Mouse (Mus musculus): ENCODE measurements around the gene Dgkd. TPM values are rescaled to one million over a fixed set of nuclear protein-coding genes. Genes with fewer than 3 reads are reported as not detected.
A peak's percentile ranks its signal among the peaks of the same experiment; 100 is the strongest.
"Not testable (repeated sequence)": the region's sequence is repeated elsewhere in the genome, so short reads cannot be mapped to it uniquely, and the experiment has no call there.

Dgkd gene
- total RNA-seq (2021), result 10 to 100 TPM; 56.9 to 62.1 TPM

- DNase-seq, result peak; percentile 79 to 83
- intact Hi-C loops (cut with DNase I), result loop anchor here (1.0 to 2.0 kb wide), 3 partner anchors 48 to 69 kb away; no protein-coding TSS in a partner anchor
Measured at GRCm38 (mm10) chr1:87852892-87853600, at the start of gene Dgkd. Dgkd (plus strand) TSS chr1:87853287.

GRCm38 (mm10) chr1:87803576-87803975 lies 49.5 kb upstream of the Dgkd start, which contains the start of gene Sag:
Sag (plus strand) TSS chr1:87803680.
- DNase-seq, result no peak
- intact Hi-C loops (cut with DNase I), result no loop called here

GRCm38 (mm10) chr1:87807751-87808150 lies 45.3 kb upstream of the Dgkd start:
- intact Hi-C loops (cut with DNase I), result no loop called here

GRCm38 (mm10) chr1:87811391-87811790 lies 41.7 kb upstream of the Dgkd start:
- no peak for DNase-seq
- intact Hi-C loops (cut with DNase I), result no loop called here

More at GRCm38 (mm10) chr1:87807751-87808150, 45.3 kb upstream of the Dgkd start:
- DNase-seq, result no peak

- DNase-seq, result no peak
- intact Hi-C loops (cut with DNase I), result no loop called here
Measured at GRCm38 (mm10) chr1:87812061-87812460, 41.0 kb upstream of the Dgkd start.

GRCm38 (mm10) chr1:87813155-87813554 lies 39.9 kb upstream of the Dgkd start:
- intact Hi-C loops (cut with DNase I), result no loop called here
- DNase-seq, result no peak

GRCm38 (mm10) chr1:87813681-87814080 lies 39.4 kb upstream of the Dgkd start:
- intact Hi-C loops (cut with DNase I), result no loop called here
- DNase-seq, result peak; percentile 18 to 38

GRCm38 (mm10) chr1:87824420-87824995 lies 28.6 kb upstream of the Dgkd start:
- intact Hi-C loops (cut with DNase I), result no loop called here
- no peak for DNase-seq

- intact Hi-C loops (cut with DNase I), result no loop called here
- no peak for DNase-seq
Measured at GRCm38 (mm10) chr1:87825281-87825680, 27.8 kb upstream of the Dgkd start.

GRCm38 (mm10) chr1:87825991-87826390 lies 27.1 kb upstream of the Dgkd start:
- intact Hi-C loops (cut with DNase I), result no loop called here
- DNase-seq, result no peak

GRCm38 (mm10) chr1:87826474-87826873 lies 26.6 kb upstream of the Dgkd start:
- intact Hi-C loops (cut with DNase I), result no loop called here
- DNase-seq, result peak in 1 of 2 experiments; percentile 16

GRCm38 (mm10) chr1:87827476-87827875 lies 25.6 kb upstream of the Dgkd start:
- intact Hi-C loops (cut with DNase I); DNase-seq: not testable (repeated sequence)

GRCm38 (mm10) chr1:87828185-87828584 lies 24.9 kb upstream of the Dgkd start:
- DNase-seq, result peak; percentile 51 to 59
- intact Hi-C loops (cut with DNase I), result no loop called here

- DNase-seq, result no peak
- intact Hi-C loops (cut with DNase I), result no loop called here
Measured at GRCm38 (mm10) chr1:87828926-87829580, 24.0 kb upstream of the Dgkd start.

- intact Hi-C loops (cut with DNase I), result loop anchor here (2.0 kb wide), 1 partner anchor 15 kb away; no protein-coding TSS in a partner anchor
- DNase-seq, result peak; percentile 37 to 43
Measured at GRCm38 (mm10) chr1:87829621-87830211, 23.4 kb upstream of the Dgkd start.

GRCm38 (mm10) chr1:87836453-87836852 lies 16.6 kb upstream of the Dgkd start:
- intact Hi-C loops (cut with DNase I), result no loop called here
- DNase-seq, result no peak

GRCm38 (mm10) chr1:87837018-87837417 lies 16.1 kb upstream of the Dgkd start:
- intact Hi-C loops (cut with DNase I), result no loop called here
- no peak for DNase-seq

- intact Hi-C loops (cut with DNase I), result no loop called here
- no peak for DNase-seq
Measured at GRCm38 (mm10) chr1:87840411-87841208, 12.5 kb upstream of the Dgkd start.

- intact Hi-C loops (cut with DNase I), result no loop called here
- peak; percentile 59 to 70 for DNase-seq
Measured at GRCm38 (mm10) chr1:87846801-87847474, 6.1 kb upstream of the Dgkd start.

Data from heart, postnatal 10 days (tissue).